Mouse (Mus musculus) right cerebral cortex, postnatal 14 days (tissue): ENCODE results near the gene Gm45713.
"Not testable (repeated sequence)": the region's sequence is repeated elsewhere in the genome, so short reads cannot be mapped to it uniquely, and the experiment has no call there.

Experiments used
- DNase-seq: peaks from one replicate; pipeline ENCODE4 v3.0.0; 2022

Gene Gm45713

GRCm38 (mm10) chr7:45121966-45122365 is 14.1 kb downstream of the Gm45713 start:
- DNase-seq: no peak

- DNase-seq: no peak
Observed at GRCm38 (mm10) chr7:45121404-45121803, 14.6 kb downstream of the Gm45713 start.

GRCm38 (mm10) chr7:45119780-45120709 is 16.0 kb downstream of the Gm45713 start:
- no peak for DNase-seq

GRCm38 (mm10) chr7:45118336-45118735 is 17.7 kb downstream of the Gm45713 start:
- DNase-seq: no peak

- DNase-seq: no peak
Observed at GRCm38 (mm10) chr7:45117566-45117965, 18.5 kb downstream of the Gm45713 start.

DNA sequence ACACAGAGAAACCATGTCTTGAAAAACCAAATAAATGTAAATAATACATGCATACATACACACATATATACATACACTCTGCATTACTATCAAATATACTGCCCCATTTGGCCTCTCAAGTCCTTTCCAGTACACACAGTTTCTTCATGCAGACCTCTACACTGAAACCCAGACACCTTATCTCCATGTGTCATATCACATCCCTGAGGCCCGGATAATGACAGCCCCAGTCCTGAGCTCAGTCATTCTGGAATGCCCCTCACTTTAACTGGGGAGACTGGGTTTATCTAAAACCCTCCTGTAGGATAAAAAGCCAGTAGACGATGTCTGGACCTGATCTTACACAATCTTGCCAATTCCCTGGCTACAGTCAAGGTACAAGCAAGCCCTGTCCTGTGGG is 22.6 kb downstream of the Gm45713 start:
- no peak for DNase-seq

DNA sequence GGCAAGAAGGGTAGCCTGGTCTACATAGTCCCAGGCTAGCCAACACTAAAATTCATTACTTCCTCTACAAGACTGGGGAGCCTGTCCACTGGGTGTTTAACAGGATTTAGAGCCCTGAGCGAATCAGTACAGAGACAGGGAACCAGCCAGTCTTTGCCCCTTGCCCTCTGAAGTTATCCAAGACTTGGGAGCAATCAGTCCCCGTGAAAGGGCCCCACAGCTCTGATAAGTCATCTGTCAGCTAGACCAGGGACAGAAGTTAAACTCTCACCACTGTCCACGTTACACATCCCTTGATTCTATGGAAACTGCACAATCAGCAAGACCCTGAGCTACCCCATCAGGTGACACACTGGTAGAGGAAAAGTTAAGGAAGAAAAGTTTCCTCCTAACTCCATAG is 23.5 kb downstream of the Gm45713 start:
- DNase-seq: no peak

DNA sequence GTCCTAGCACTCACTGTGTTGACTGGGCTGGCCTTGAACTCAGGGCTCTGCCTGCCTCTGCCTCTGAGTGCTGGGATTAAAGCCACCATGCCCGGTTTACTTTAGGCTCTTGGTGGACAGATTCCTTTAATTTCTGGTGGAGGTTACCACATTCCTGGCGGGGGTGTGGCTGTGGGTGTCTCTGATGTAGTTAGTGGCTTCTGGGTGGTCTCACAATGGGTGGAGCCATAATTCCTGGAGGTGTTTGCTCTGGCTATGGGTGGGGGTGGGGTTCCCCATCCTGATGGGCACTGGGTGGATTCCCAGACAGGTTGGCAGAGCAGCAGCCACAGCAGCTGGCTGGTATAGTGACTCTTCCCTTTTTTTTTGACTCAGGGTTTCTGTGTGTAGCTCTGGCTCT is 24.1 kb downstream of the Gm45713 start:
- DNase-seq: no peak

GRCm38 (mm10) chr7:45110089-45110488 is 25.9 kb downstream of the Gm45713 start:
- not testable (repeated sequence) for DNase-seq

DNA sequence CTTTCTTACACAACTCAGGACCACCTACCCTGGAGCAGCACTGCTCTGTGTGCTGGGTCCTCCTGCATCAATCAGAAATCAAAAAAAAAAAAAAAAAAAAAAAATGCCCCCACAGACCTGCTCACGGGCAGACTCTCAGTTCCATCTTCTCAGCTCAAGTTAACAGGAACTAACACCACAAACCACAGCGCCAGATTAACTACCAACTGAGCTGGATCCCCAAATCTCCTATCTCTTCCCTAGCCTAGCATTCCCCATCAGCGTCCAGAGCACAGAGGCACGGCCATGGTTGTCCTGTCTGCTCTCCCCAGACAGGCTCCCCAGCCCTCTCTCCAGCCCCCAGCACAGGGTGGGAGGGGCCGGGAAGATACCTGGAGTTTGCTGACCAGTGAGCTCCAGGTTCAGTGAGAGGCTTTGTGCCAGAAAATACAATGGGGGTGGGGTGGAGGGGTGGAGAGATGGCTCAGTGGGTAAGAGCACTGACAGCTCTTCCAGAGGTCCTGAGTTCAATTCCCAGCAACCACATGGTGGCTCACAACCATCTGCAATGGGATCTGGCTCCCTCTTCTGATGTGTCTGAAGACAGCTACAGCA is 28.9 kb downstream of the Gm45713 start:
- no peak for DNase-seq

GRCm38 (mm10) chr7:45106441-45106840 is 29.6 kb downstream of the Gm45713 start:
- DNase-seq: no peak

GRCm38 (mm10) chr7:45105491-45105890 is 30.5 kb downstream of the Gm45713 start:
- DNase-seq: no peak

DNA sequence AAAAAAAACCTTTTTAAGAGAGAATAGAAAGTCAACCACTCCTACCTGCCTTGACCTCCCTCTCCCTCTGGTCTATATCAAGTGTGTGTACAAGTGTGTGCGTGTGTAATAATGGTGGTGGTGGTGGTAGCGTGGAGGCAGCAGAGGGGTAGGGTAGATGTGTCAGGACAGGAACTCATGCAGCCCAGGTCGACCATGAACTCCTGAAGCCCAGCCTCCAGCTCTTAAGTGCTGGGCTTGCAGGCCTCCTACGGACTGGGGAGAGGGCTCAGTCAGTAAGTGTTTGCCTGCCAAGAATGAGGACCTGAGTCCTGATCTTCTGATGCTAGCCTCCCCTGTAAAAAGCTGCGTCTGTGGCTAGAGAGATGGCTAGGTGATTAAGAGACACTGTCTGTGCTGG is 31.1 kb downstream of the Gm45713 start:
- no peak for DNase-seq

DNA sequence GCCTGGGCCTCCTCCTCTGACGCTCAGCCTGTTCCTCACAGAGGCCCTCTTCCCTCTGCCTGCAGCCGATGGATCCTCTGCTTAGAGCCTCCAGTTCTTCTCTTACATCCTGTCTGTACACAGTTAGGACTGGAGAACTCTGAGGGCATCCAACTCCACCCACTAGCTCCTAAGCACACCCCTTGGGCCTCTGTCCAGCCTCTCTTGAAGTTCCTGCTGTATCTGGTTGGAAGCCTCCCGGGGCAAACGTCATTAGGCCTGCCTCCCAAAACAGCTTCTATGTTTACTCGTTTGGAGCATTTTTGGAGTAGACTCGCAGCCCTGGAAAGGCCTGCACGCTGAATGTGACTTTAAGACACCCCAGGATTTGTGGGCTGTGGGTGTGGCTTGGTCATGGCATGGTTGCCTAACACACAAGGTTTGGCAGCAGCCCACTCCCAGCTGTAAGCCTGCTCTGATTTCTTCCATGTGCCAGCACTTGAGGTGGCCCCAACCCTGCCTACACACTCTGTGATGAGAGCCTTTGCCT is 32.3 kb downstream of the Gm45713 start, which contains the start of gene Fcgrt:
Gene Fcgrt (minus strand): TSS at position 200 of the 529 bp plus-strand sequence.
- DNase-seq: no peak

- no peak for DNase-seq
Observed at GRCm38 (mm10) chr7:45102940-45103585, 33.0 kb downstream of the Gm45713 start.

DNA sequence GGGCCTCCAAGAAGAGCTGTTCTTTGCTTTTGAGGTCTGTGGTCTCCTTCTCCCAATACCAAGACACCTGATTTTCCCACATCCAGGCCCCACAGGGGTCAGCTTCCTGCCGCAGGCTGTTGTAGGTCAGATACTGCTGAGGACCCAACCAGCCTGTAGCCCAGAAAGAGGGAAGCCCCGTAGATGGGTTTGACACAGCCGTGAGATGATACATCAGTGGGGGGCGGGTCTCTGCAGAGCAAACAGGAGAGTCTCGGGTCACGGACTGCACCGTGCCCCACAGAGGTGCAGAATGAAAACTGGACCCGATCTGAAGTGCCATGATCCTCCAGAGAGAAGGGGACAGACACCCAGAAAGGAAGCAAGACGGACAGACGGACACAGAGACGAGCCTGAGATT is 33.6 kb downstream of the Gm45713 start:
- no peak for DNase-seq

DNA sequence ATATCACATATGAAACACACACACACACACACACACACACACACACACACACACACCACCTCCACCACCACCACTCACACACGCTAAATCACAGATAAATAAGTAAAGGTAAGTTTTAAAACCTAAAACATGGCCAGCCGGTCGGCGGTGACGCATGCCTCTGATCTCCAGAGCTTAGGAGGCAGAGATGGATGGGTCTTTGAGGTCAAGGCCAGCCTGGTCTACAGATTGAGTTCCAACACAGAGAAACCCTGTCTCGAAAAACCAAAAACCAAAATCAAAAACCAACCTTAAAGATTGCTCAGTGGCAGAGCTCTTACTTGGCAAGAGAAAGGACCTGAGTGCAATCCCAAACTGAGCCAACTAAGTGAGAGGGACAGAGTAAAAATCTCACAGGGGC is 36.0 kb downstream of the Gm45713 start:
- DNase-seq: no peak

- DNase-seq: no peak
Observed at GRCm38 (mm10) chr7:45098541-45099240, 37.3 kb downstream of the Gm45713 start.

DNA sequence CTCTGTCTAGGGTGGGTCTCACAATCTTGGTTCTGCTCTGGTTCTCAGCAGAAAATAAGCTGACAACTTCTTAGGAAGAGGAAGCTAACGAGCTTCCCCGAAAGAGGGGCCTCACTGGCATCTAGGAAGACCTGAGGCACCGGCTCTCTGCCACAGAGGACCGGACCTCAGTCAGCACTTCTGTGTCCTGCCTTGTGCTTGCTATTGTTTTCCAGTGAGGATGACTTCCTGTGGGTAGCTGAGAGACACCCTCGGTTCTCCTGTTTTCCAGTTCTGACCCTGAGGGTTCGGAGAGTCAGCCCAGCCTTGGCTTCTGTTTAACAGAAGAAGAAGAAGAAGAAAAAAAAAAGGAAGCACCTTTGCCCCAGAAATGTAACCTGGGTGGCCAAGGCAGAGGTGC is 38.6 kb downstream of the Gm45713 start:
- no peak for DNase-seq

DNA sequence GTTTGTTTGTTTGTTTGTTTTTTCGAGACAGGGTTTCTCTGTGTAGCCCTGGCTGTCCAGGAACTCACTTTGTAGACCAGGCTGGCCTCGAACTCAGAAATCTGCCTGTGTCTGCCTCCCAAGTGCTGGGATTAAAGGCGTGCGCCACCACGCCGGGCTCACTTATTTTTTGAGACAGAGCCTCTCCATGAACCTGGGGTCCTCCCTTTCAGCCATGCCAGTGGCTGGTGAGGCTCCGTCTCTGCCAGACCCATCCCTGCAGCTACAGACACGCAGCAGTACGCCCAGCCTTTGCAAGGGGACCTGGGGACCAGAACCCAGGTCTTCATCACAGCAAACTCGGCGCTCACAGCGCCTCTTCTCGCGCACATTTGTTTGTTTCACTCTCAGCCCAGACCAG is 40.1 kb downstream of the Gm45713 start:
- DNase-seq: not testable (repeated sequence)

- DNase-seq: no peak
Observed at GRCm38 (mm10) chr7:45095367-45095766, 40.7 kb downstream of the Gm45713 start.

- no peak for DNase-seq
Observed at GRCm38 (mm10) chr7:45094121-45094520, 41.9 kb downstream of the Gm45713 start.

DNA sequence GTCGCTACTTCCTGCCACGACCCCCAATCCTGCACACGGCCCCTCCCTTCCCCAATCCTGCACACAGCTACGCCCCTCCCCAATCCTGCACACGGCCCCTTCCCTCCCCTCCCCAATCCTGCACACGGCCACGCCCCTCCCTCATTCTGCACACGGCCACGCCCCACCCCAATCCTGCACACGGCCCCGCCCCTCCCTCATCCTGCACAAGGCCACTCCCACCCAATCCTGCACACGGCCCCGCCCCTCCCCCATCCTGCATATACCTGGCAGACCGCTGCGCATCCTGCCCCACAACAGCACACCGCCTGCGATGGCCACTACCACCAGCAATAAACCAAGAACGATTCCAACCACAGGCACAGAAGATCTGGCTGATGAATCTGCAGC is 42.5 kb downstream of the Gm45713 start:
- DNase-seq: no peak
